Mouse (Mus musculus): ENCODE data around the gene Gpat3. TPM values are rescaled to one million over a fixed set of nuclear protein-coding genes. Genes with fewer than 3 reads are reported as not detected.

The Gpat3 gene
- polyA plus RNA-seq, 1 experiment = not detected

GRCm38 (mm10) chr5:100847143-100847542 is 1.6 kb downstream of the Gpat3 start:
- H3K9me3 ChIP-seq (ENCODE audit: control insufficient read depth, low read length) = no peaks in the 10 kb centered on the region; the same call in 1 of the 2 replicates
- H3K27me3 ChIP-seq (ENCODE audit: control insufficient read depth) = peaks cover 56% of the 10 kb centered on the region
- no peak for TF ChIP-seq GATA1 (IDR thresholded peaks at IDR 0.05; ENCODE audit: low read length)
- no peak for TF ChIP-seq TAL1 (IDR thresholded peaks at IDR 0.05; ENCODE audit: low read length)
- H3K36me3 ChIP-seq (ENCODE audit: control insufficient read depth) = no peaks in the 10 kb centered on the region
- no peak overlapping the region for H3K4me3 ChIP-seq (replicated peaks)
- H3K4me1 ChIP-seq (ENCODE audit: control insufficient read depth) = peaks cover 10% of the 10 kb centered on the region

GRCm38 (mm10) chr5:100853963-100854362 is 8.4 kb downstream of the Gpat3 start:
- H3K36me3 ChIP-seq (ENCODE audit: control insufficient read depth) = no peaks in the 10 kb centered on the region
- TF ChIP-seq GATA1 (IDR thresholded peaks at IDR 0.05; ENCODE audit: low read length) = no peak
- no peak for TF ChIP-seq TAL1 (IDR thresholded peaks at IDR 0.05; ENCODE audit: low read length)
- H3K9me3 ChIP-seq (ENCODE audit: control insufficient read depth, low read length) = no peaks in the 10 kb centered on the region
- no peaks in the 10 kb centered on the region for H3K4me1 ChIP-seq (ENCODE audit: control insufficient read depth)
- H3K4me3 ChIP-seq (replicated peaks) = no peak overlapping the region
- H3K27me3 ChIP-seq (ENCODE audit: control insufficient read depth) = no peaks in the 10 kb centered on the region

DNA sequence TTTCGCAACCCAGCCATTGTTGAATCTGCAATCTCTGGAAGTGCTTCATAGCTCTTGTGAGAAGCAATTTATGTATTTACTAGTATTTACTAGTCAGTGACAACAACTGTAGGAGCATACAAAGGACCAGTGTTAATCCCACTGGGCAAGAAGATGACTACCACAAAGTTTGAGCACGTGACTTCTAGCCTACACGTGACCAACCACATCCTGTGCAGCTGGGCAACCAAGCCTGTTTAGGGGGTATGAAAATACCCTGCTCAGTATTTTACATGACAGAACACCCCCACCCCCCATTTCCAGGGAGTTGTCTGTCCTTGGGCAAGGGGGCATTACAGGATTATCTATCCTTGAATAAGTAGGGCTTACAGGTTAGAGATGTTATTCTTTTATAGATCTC is 11.0 kb downstream of the Gpat3 start:
- no peaks in the 10 kb centered on the region for H3K4me1 ChIP-seq (ENCODE audit: control insufficient read depth)
- H3K27me3 ChIP-seq (ENCODE audit: control insufficient read depth) = no peaks in the 10 kb centered on the region
- TF ChIP-seq GATA1 (IDR thresholded peaks at IDR 0.05; ENCODE audit: low read length) (no peak), TAL1 (IDR thresholded peaks at IDR 0.05; ENCODE audit: low read length) (no peak)
- H3K36me3 ChIP-seq (ENCODE audit: control insufficient read depth) = no peaks in the 10 kb centered on the region
- H3K4me3 ChIP-seq (replicated peaks) = no peak overlapping the region
- H3K9me3 ChIP-seq (ENCODE audit: control insufficient read depth, low read length) = no peaks in the 10 kb centered on the region

- H3K36me3 ChIP-seq (ENCODE audit: control insufficient read depth) = no peaks in the 10 kb centered on the region
- no peak overlapping the region for H3K4me3 ChIP-seq (replicated peaks)
- no peaks in the 10 kb centered on the region for H3K9me3 ChIP-seq (ENCODE audit: control insufficient read depth, low read length)
- H3K27me3 ChIP-seq (ENCODE audit: control insufficient read depth) = no peaks in the 10 kb centered on the region
- TF ChIP-seq GATA1 (IDR thresholded peaks at IDR 0.05; ENCODE audit: low read length) (no peak), TAL1 (IDR thresholded peaks at IDR 0.05; ENCODE audit: low read length) (no peak)
- no peaks in the 10 kb centered on the region for H3K4me1 ChIP-seq (ENCODE audit: control insufficient read depth)
Observed at GRCm38 (mm10) chr5:100860417-100861053, 15.0 kb downstream of the Gpat3 start.

DNA sequence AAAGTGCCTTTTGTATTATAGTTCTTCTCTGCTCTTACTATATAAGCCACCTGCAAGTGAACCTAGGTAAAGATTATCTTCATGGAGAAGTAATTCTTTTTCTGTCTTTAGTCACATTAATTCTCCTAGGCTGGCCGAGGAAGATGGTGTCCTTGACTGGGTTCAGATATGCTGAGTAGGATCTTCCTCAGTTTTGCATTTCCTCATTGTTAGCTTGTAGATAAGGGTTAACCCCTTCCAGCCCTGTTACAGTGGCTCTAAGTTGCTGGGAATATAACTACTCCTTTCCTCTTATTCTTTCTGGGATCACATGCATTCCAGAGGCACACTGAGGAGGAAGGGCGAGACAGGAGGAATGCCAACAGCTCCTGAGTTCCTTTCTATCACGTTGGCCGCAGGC is 15.6 kb downstream of the Gpat3 start:
- Histone ChIP-seq H3K4me1 (ENCODE audit: control insufficient read depth) (no peaks in the 10 kb centered on the region), H3K36me3 (ENCODE audit: control insufficient read depth) (no peaks in the 10 kb centered on the region), H3K9me3 (ENCODE audit: control insufficient read depth, low read length) (no peaks in the 10 kb centered on the region), H3K27me3 (ENCODE audit: control insufficient read depth) (no peaks in the 10 kb centered on the region), H3K4me3 (replicated peaks) (no peak overlapping the region)
- TF ChIP-seq TAL1 (IDR thresholded peaks at IDR 0.05; ENCODE audit: low read length) (no peak), GATA1 (IDR thresholded peaks at IDR 0.05; ENCODE audit: low read length) (no peak)

GRCm38 (mm10) chr5:100861811-100862210 is 16.3 kb downstream of the Gpat3 start:
- no peaks in the 10 kb centered on the region for H3K4me1 ChIP-seq (ENCODE audit: control insufficient read depth)
- H3K9me3 ChIP-seq (ENCODE audit: control insufficient read depth, low read length) = no peaks in the 10 kb centered on the region
- TF ChIP-seq GATA1 (IDR thresholded peaks at IDR 0.05; ENCODE audit: low read length) = no peak
- TF ChIP-seq TAL1 (IDR thresholded peaks at IDR 0.05; ENCODE audit: low read length) = no peak
- no peak overlapping the region for H3K4me3 ChIP-seq (replicated peaks)
- H3K36me3 ChIP-seq (ENCODE audit: control insufficient read depth) = no peaks in the 10 kb centered on the region
- no peaks in the 10 kb centered on the region for H3K27me3 ChIP-seq (ENCODE audit: control insufficient read depth)

GRCm38 (mm10) chr5:100863091-100863490 is 17.6 kb downstream of the Gpat3 start:
- Histone ChIP-seq H3K27me3 (ENCODE audit: control insufficient read depth) (no peaks in the 10 kb centered on the region), H3K4me1 (ENCODE audit: control insufficient read depth) (no peaks in the 10 kb centered on the region)

GRCm38 (mm10) chr5:100864438-100864837 is 18.9 kb downstream of the Gpat3 start:
- H3K4me3 ChIP-seq (replicated peaks) = no peak overlapping the region
- no peaks in the 10 kb centered on the region for H3K36me3 ChIP-seq (ENCODE audit: control insufficient read depth)
- H3K9me3 ChIP-seq (ENCODE audit: control insufficient read depth, low read length) = no peaks in the 10 kb centered on the region
- no peaks in the 10 kb centered on the region for H3K4me1 ChIP-seq (ENCODE audit: control insufficient read depth)
- no peaks in the 10 kb centered on the region for H3K27me3 ChIP-seq (ENCODE audit: control insufficient read depth)
- TF ChIP-seq GATA1 (IDR thresholded peaks at IDR 0.05; ENCODE audit: low read length) (no peak), TAL1 (IDR thresholded peaks at IDR 0.05; ENCODE audit: low read length) (no peak)

More at GRCm38 (mm10) chr5:100863091-100863490, 17.6 kb downstream of the Gpat3 start:
- Histone ChIP-seq H3K9me3 (ENCODE audit: control insufficient read depth, low read length) (no peaks in the 10 kb centered on the region), H3K36me3 (ENCODE audit: control insufficient read depth) (no peaks in the 10 kb centered on the region), H3K4me3 (replicated peaks) (no peak overlapping the region)
- no peak for TF ChIP-seq TAL1 (IDR thresholded peaks at IDR 0.05; ENCODE audit: low read length)
- TF ChIP-seq GATA1 (IDR thresholded peaks at IDR 0.05; ENCODE audit: low read length) = no peak

DNA sequence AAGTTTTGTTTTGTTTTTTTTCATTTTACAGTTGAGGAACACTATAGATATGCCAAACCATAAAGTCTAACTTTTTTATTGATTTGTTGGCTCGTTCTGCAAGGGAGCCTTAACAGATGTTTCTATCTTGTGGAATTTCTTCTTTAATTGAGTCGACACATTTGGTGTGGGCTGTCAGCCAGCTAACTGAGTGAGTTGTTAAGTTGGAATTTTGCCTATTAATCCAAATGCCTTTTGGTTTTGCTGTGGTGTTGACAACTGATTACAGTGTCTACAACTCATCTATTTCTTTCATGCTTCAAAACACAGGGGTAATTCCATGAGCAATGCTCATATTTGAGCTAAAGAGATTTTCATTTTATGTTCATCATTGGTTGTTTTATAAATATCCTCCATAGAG is 20.7 kb downstream of the Gpat3 start:
- no peak overlapping the region for H3K4me3 ChIP-seq (replicated peaks)
- H3K4me1 ChIP-seq (ENCODE audit: control insufficient read depth) = no peaks in the 10 kb centered on the region
- H3K36me3 ChIP-seq (ENCODE audit: control insufficient read depth) = no peaks in the 10 kb centered on the region
- peaks cover 4% of the 10 kb centered on the region for H3K9me3 ChIP-seq (ENCODE audit: control insufficient read depth, low read length)
- TF ChIP-seq TAL1 (IDR thresholded peaks at IDR 0.05; ENCODE audit: low read length) (no peak), GATA1 (IDR thresholded peaks at IDR 0.05; ENCODE audit: low read length) (no peak)
- no peaks in the 10 kb centered on the region for H3K27me3 ChIP-seq (ENCODE audit: control insufficient read depth)

All from erythroblast, embryonic 14.5 days (primary cell).